In genomic region chr7:144938661-144939343, GRCm38 (mm10) we compare ENCODE assay signal across 9 mouse cellular contexts. TPM values are rescaled to one million over a fixed set of nuclear protein-coding genes. Genes with fewer than 3 reads are reported as not detected.
A peak's percentile ranks its signal among the peaks of the same experiment; 100 is the strongest.
DNase-seq lines count a peak whose midpoint lies in the region; ATAC-seq and TF ChIP-seq lines count a peak whose summit lies in the region.
"Had no signal": no experiment of that assay in that cellular context is flagged by ENCODE, and none has a peak within 500 bp of the region (broad histone marks: within the 10 kb centered on the region; RNA-seq: fewer than 3 reads in every experiment).

No protein-coding gene starts in this region.

- no peak for TF ChIP-seq POLR2A in lung, adult 2 months (IDR thresholded peaks at IDR 0.05; ENCODE audit: borderline replicate concordance, extremely low read depth, low read depth, low read length)

- no peak for ATAC-seq in embryonic facial prominence, embryonic 12.5 days (ENCODE audit: insufficient number of reproducible peaks, insufficient read depth, low FRiP score, low TSS enrichment)
- no peak for ATAC-seq in hindbrain, embryonic 15.5 days (ENCODE audit: low FRiP score, low read depth)
- no peak for ATAC-seq in lung, embryonic 15.5 days (ENCODE audit: borderline replicate concordance, extremely low read depth, low FRiP score, low TSS enrichment)
- ATAC-seq in stomach, postnatal 0 days (ENCODE audit: low FRiP score, low TSS enrichment): no peak

- H3K4me2 ChIP-seq in embryonic facial prominence, embryonic 12.5 days (replicated peaks): peak overlapping the region; percentile 92
- peak overlapping the region; percentile 100 for H3K4me2 ChIP-seq in hindbrain, embryonic 15.5 days
- peak overlapping the region; percentile 92 for H3K4me2 ChIP-seq in lung, embryonic 15.5 days
- H3K4me2 ChIP-seq in stomach, postnatal 0 days (replicated peaks; ENCODE audit: low read depth): peak overlapping the region; percentile 98

- H3K27ac ChIP-seq in embryonic facial prominence, embryonic 12.5 days: peak overlapping the region; percentile 95
- peak overlapping the region; percentile 56 for H3K27ac ChIP-seq in hindbrain, embryonic 15.5 days (replicated peaks)
- H3K27ac ChIP-seq in lung, embryonic 15.5 days: peak overlapping the region; percentile 98
- peak overlapping the region; percentile 82 for H3K27ac ChIP-seq in stomach, postnatal 0 days (replicated peaks)

- DNase-seq in lung, adult 2 months: peak; percentile 40
- no peak for DNase-seq in lung, postnatal 25 days (ENCODE audit: low spot score)
- DNase-seq in stomach, postnatal 0 days (ENCODE audit: low spot score): no peak
- no peak for DNase-seq in frontal cortex, adult 2 months (ENCODE audit: extremely low spot score in 1 of 2, low spot score in 1 of 2)
- DNase-seq in gastrocnemius, postnatal 14 days: no peak

- no peak for TF ChIP-seq EP300 in stomach, postnatal 0 days (optimal IDR thresholded peaks at IDR 0.05)

- peak overlapping the region; percentile 93 for H3K4me3 ChIP-seq in lung, adult 2 months (replicated peaks; ENCODE audit: extremely low read depth, low read depth, low read length)
- H3K4me3 ChIP-seq in embryonic facial prominence, embryonic 12.5 days: peak overlapping the region; percentile 71
- H3K4me3 ChIP-seq in hindbrain, embryonic 15.5 days: peak overlapping the region; percentile 43
- peak overlapping the region; percentile 61 for H3K4me3 ChIP-seq in lung, embryonic 15.5 days
- peak overlapping the region; percentile 62 for H3K4me3 ChIP-seq in stomach, postnatal 0 days (ENCODE audit: low read depth, low read length)

- H3K9ac ChIP-seq in embryonic facial prominence, embryonic 12.5 days: peak overlapping the region; percentile 92
- peak overlapping the region; percentile 50 for H3K9ac ChIP-seq in hindbrain, embryonic 15.5 days
- peak overlapping the region; percentile 80 for H3K9ac ChIP-seq in lung, embryonic 15.5 days
- H3K9ac ChIP-seq in stomach, postnatal 0 days (ENCODE audit: low read length): peak overlapping the region; percentile 69

- under 1% methylated on average over 32 of the region's 32 CpGs for WGBS in lung, adult 2 months
- WGBS in embryonic facial prominence, embryonic 12.5 days: 1% methylated on average over 32 of the region's 32 CpGs
- under 1% methylated on average over 32 of the region's 32 CpGs for WGBS in hindbrain, embryonic 15.5 days
- WGBS in lung, embryonic 15.5 days: under 1% methylated on average over 32 of the region's 32 CpGs
- WGBS in stomach, postnatal 0 days: 1% methylated on average over 32 of the region's 32 CpGs

- intact Hi-C loops in gastrocnemius, postnatal 14 days (cut with DNase I; ENCODE audit: low total_unique reads): loop anchor here (5.0 kb wide), 1 partner anchor 178 kb away; no protein-coding TSS in a partner anchor

- H3K27me3 ChIP-seq in embryonic facial prominence, embryonic 12.5 days: no peaks in the 10 kb centered on the region
- peaks cover 47% of the 10 kb centered on the region for H3K27me3 ChIP-seq in hindbrain, embryonic 15.5 days
- H3K27me3 ChIP-seq in lung, embryonic 15.5 days: peaks cover 18% of the 10 kb centered on the region
- peaks cover 4% of the 10 kb centered on the region; the same call in 1 of the 2 replicates for H3K27me3 ChIP-seq in stomach, postnatal 0 days (ENCODE audit: control insufficient read depth, insufficient read depth, low read length)

- no peaks in the 10 kb centered on the region for H3K9me3 ChIP-seq in embryonic facial prominence, embryonic 12.5 days
- no peaks in the 10 kb centered on the region for H3K9me3 ChIP-seq in hindbrain, embryonic 15.5 days
- no peaks in the 10 kb centered on the region for H3K9me3 ChIP-seq in lung, embryonic 15.5 days
- H3K9me3 ChIP-seq in stomach, postnatal 0 days (ENCODE audit: control insufficient read depth, low read length): no peaks in the 10 kb centered on the region

- peaks cover 34% of the 10 kb centered on the region for H3K36me3 ChIP-seq in embryonic facial prominence, embryonic 12.5 days
- H3K36me3 ChIP-seq in hindbrain, embryonic 15.5 days: no peaks in the 10 kb centered on the region
- H3K36me3 ChIP-seq in lung, embryonic 15.5 days: peaks cover 31% of the 10 kb centered on the region
- H3K36me3 ChIP-seq in stomach, postnatal 0 days (ENCODE audit: control insufficient read depth, insufficient read depth, low read length): 0 out of 2 replicates have a peak, but pooled peaks cover 4% of the 10 kb centered on the region

- no peak for TF ChIP-seq CTCF in lung, adult 2 months (IDR thresholded peaks at IDR 0.05; ENCODE audit: insufficient read depth, low read length)
- TF ChIP-seq CTCF in stomach, postnatal 0 days (IDR thresholded peaks at IDR 0.05; ENCODE audit: low read depth): no peak

- H3K4me1 ChIP-seq in lung, adult 2 months (ENCODE audit: control insufficient read depth, insufficient read depth, low read length): peaks cover 6% of the 10 kb centered on the region
- H3K4me1 ChIP-seq in embryonic facial prominence, embryonic 12.5 days: peaks cover 31% of the 10 kb centered on the region
- H3K4me1 ChIP-seq in hindbrain, embryonic 15.5 days (replicated peaks): peaks cover 77% of the 10 kb centered on the region
- H3K4me1 ChIP-seq in lung, embryonic 15.5 days: peaks cover 65% of the 10 kb centered on the region
- H3K4me1 ChIP-seq in stomach, postnatal 0 days (replicated peaks; ENCODE audit: control insufficient read depth, insufficient read depth): peaks cover 9% of the 10 kb centered on the region

RNA-seq across cellular contexts. Expression of gene Ccnd1, which starts 0.9 kb away (rescaled TPM):
- polyA plus RNA-seq in lung, adult 2 months (2012; rRNA removed): 106 and 138 TPM in 2 replicates
- 131 and 156 TPM in 2 replicates for polyA plus RNA-seq in embryonic facial prominence, embryonic 12.5 days (2016; fragmentation: Nextera tagmentation; extraction: Ambion mirVana)
- 34.2 and 38.2 TPM in 2 replicates for polyA plus RNA-seq in hindbrain, embryonic 15.5 days (2015; fragmentation: Nextera tagmentation; extraction: Ambion mirVana)
- 127 and 134 TPM in 2 replicates for polyA plus RNA-seq in lung, embryonic 15.5 days (2015; fragmentation: Nextera tagmentation; extraction: Ambion mirVana)
- 38.7 and 38.9 TPM in 2 replicates for polyA plus RNA-seq in stomach, postnatal 0 days (2015; fragmentation: Nextera tagmentation; extraction: Ambion mirVana)
- polyA plus RNA-seq in frontal cortex, adult 2 months (2012; rRNA removed): 29.8 and 36.6 TPM in 2 replicates
- 10 to 100 TPM; 12.5 to 31.5 TPM for total RNA-seq in gastrocnemius, postnatal 14 days (2021)

RNA-seq across cellular contexts. Expression of gene LTO1, which starts 23.9 kb away (rescaled TPM):
- 13.5 and 17.7 TPM in 2 replicates for polyA plus RNA-seq in lung, adult 2 months (2012; rRNA removed)
- 25.2 and 25.5 TPM in 2 replicates for polyA plus RNA-seq in embryonic facial prominence, embryonic 12.5 days (2016; fragmentation: Nextera tagmentation; extraction: Ambion mirVana)
- polyA plus RNA-seq in hindbrain, embryonic 15.5 days (2015; fragmentation: Nextera tagmentation; extraction: Ambion mirVana): 32.0 and 34.1 TPM in 2 replicates
- polyA plus RNA-seq in lung, embryonic 15.5 days (2015; fragmentation: Nextera tagmentation; extraction: Ambion mirVana): 25.8 and 27.9 TPM in 2 replicates
- polyA plus RNA-seq in stomach, postnatal 0 days (2015; fragmentation: Nextera tagmentation; extraction: Ambion mirVana): 17.1 and 17.8 TPM in 2 replicates
- 36.5 and 44.2 TPM in 2 replicates for polyA plus RNA-seq in frontal cortex, adult 2 months (2012; rRNA removed)
- total RNA-seq in gastrocnemius, postnatal 14 days (2021): 1 to 10 TPM; 7.6 to 8.5 TPM

RNA-seq across cellular contexts. Expression of gene Fgf15, which starts 42.5 kb away (rescaled TPM):
- not detected in 2 replicates for polyA plus RNA-seq in lung, adult 2 months (2012; rRNA removed)
- polyA plus RNA-seq in embryonic facial prominence, embryonic 12.5 days (2016; fragmentation: Nextera tagmentation; extraction: Ambion mirVana): 24.5 and 30.1 TPM in 2 replicates
- polyA plus RNA-seq in hindbrain, embryonic 15.5 days (2015; fragmentation: Nextera tagmentation; extraction: Ambion mirVana): 25.8 and 43.7 TPM in 2 replicates
- polyA plus RNA-seq in lung, embryonic 15.5 days (2015; fragmentation: Nextera tagmentation; extraction: Ambion mirVana): not detected in 2 replicates
- not detected in 2 replicates for polyA plus RNA-seq in stomach, postnatal 0 days (2015; fragmentation: Nextera tagmentation; extraction: Ambion mirVana)
- polyA plus RNA-seq in frontal cortex, adult 2 months (2012; rRNA removed): not detected in 2 replicates
- not detected for total RNA-seq in gastrocnemius, postnatal 14 days (2021)
- total RNA-seq: adrenal gland, postnatal 36 days had no signal

Comparison
In these comparisons a context has a peak if more than half of its experiments do, and no peak if none do; other contexts are left out.
1. H3K4me3 ChIP-seq: peak in every context shown above with its lines; median percentile 93 in lung, adult 2 months; 71 in embryonic facial prominence, embryonic 12.5 days; 62 in stomach, postnatal 0 days; 61 in lung, embryonic 15.5 days; 43 in hindbrain, embryonic 15.5 days.
2. RNA of gene Fgf15, which starts 42.5 kb away (polyA plus RNA-seq): 25.8 to 43.7 TPM in hindbrain, embryonic 15.5 days and 24.5 to 30.1 TPM in embryonic facial prominence, embryonic 12.5 days; not detected in lung, embryonic 15.5 days, not detected in stomach, postnatal 0 days, not detected in lung, adult 2 months and not detected in frontal cortex, adult 2 months; every median in the first group is over 10 times any median in the second.
3. Peak in every context shown above with its lines, with median percentiles within 50 percentile points of each other: H3K27ac ChIP-seq, H3K4me2 ChIP-seq and H3K9ac ChIP-seq.